Mouse (Mus musculus) cortical plate, adult 2 months (tissue): Measurements from ENCODE around the gene Rap1gap. TPM values are rescaled to one million over a fixed set of nuclear protein-coding genes. Genes with fewer than 3 reads are reported as not detected.

Experiments used
- H3K27ac ChIP-seq: fragments of 200-500 bp; 2 replicates; pipeline ENCODE4 v1.5.1; 2012; ENCODE audit warnings: low read length, control low read depth, inconsistent platforms; ENCODE audit not compliant: insufficient read depth
- H3K4me1 ChIP-seq: fragments of 200-500 bp; 2 replicates; pipeline ENCODE4 v1.6.1; 2011; ENCODE audit warnings: low read length; ENCODE audit not compliant: control insufficient read depth, insufficient read depth
- H3K4me3 ChIP-seq: fragments of 200-500 bp; 2 replicates; pipeline ENCODE4 v1.5.1; 2011; ENCODE audit warnings: mild to moderate bottlenecking, low read length, control low read depth; ENCODE audit not compliant: insufficient read depth
- CTCF ChIP-seq: fragments of 200-500 bp; IDR thresholded peaks from 2 replicates; pipeline ENCODE4 v1.5.1; 2011; ENCODE audit warnings: mild to moderate bottlenecking, control low read depth, low read length; ENCODE audit not compliant: insufficient read depth; ENCODE audit errors: extremely low read depth
- POLR2A ChIP-seq: fragments of 200-500 bp; IDR thresholded peaks from 2 replicates; pipeline ENCODE4 v1.6.1; 2011; ENCODE audit warnings: mild to moderate bottlenecking, low read length, control low read depth; ENCODE audit not compliant: insufficient read depth; ENCODE audit errors: extremely low read depth
- polyA plus RNA-seq: library from polyadenylated mRNA; depleted of rRNA; stranded (reverse); fragments of >200 nt; gene quantifications from 2 replicates; pipeline ENCODE4 v1.2.3, GENCODE M21; 2012

The Rap1gap gene
- polyA plus RNA-seq, 1 experiment, result 383 TPM

- H3K4me3 ChIP-seq, result no peak overlapping the region
- no peak overlapping the region for H3K27ac ChIP-seq
- TF ChIP-seq POLR2A (no peak), CTCF (no peak)
- peaks cover 5% of the 10 kb centered on the region for H3K4me1 ChIP-seq
Measured at GRCm38 (mm10) chr4:137642101-137642500, 22.4 kb upstream of the Rap1gap start.

GRCm38 (mm10) chr4:137643459-137643858 lies 21.1 kb upstream of the Rap1gap start:
- Histone ChIP-seq H3K4me1 (peaks cover 9% of the 10 kb centered on the region), H3K4me3 (no peak overlapping the region), H3K27ac (no peak overlapping the region)
- TF ChIP-seq CTCF (no peak), POLR2A (no peak)

GRCm38 (mm10) chr4:137646262-137646661 lies 18.3 kb upstream of the Rap1gap start:
- Histone ChIP-seq H3K4me3 (no peak overlapping the region), H3K4me1 (peaks cover 14% of the 10 kb centered on the region), H3K27ac (no peak overlapping the region)
- TF ChIP-seq CTCF, result no peak
- no peak for TF ChIP-seq POLR2A

GRCm38 (mm10) chr4:137647648-137648047 lies 16.9 kb upstream of the Rap1gap start:
- H3K27ac ChIP-seq, result no peak overlapping the region
- TF ChIP-seq CTCF (no peak), POLR2A (no peak)
- H3K4me1 ChIP-seq, result peaks cover 13% of the 10 kb centered on the region
- H3K4me3 ChIP-seq, result no peak overlapping the region

- H3K4me3 ChIP-seq, result no peak overlapping the region
- peaks cover 10% of the 10 kb centered on the region for H3K4me1 ChIP-seq
- H3K27ac ChIP-seq, result no peak overlapping the region
- no peak for TF ChIP-seq CTCF
- TF ChIP-seq POLR2A, result no peak
Measured at GRCm38 (mm10) chr4:137648230-137648629, 16.3 kb upstream of the Rap1gap start.

- H3K27ac ChIP-seq, result no peak overlapping the region
Measured at GRCm38 (mm10) chr4:137650912-137651311, 13.6 kb upstream of the Rap1gap start.

GRCm38 (mm10) chr4:137652835-137653346 lies 11.6 kb upstream of the Rap1gap start:
- TF ChIP-seq CTCF (no peak), POLR2A (no peak)
- H3K27ac ChIP-seq, result no peak overlapping the region
- H3K4me1 ChIP-seq, result peaks cover 7% of the 10 kb centered on the region
- no peak overlapping the region for H3K4me3 ChIP-seq

More at GRCm38 (mm10) chr4:137650912-137651311, 13.6 kb upstream of the Rap1gap start:
- H3K4me3 ChIP-seq, result no peak overlapping the region
- H3K4me1 ChIP-seq, result peaks cover 9% of the 10 kb centered on the region
- TF ChIP-seq CTCF, result no peak
- TF ChIP-seq POLR2A, result no peak

- Histone ChIP-seq H3K4me1 (no peaks in the 10 kb centered on the region), H3K4me3 (no peak overlapping the region), H3K27ac (no peak overlapping the region)
- TF ChIP-seq POLR2A (no peak), CTCF (no peak)
Measured at GRCm38 (mm10) chr4:137655241-137656031, 9.1 kb upstream of the Rap1gap start.

- no peaks in the 10 kb centered on the region for H3K4me1 ChIP-seq
- H3K27ac ChIP-seq, result no peak overlapping the region
- TF ChIP-seq POLR2A, result no peak
- TF ChIP-seq CTCF, result no peak
- no peak overlapping the region for H3K4me3 ChIP-seq
Measured at GRCm38 (mm10) chr4:137657674-137658073, 6.9 kb upstream of the Rap1gap start.

GRCm38 (mm10) chr4:137659541-137659940 lies 5.0 kb upstream of the Rap1gap start:
- TF ChIP-seq POLR2A, result no peak
- TF ChIP-seq CTCF, result no peak
- no peak overlapping the region for H3K4me3 ChIP-seq
- no peak overlapping the region for H3K27ac ChIP-seq
- peaks cover 5% of the 10 kb centered on the region; the same call in 1 of the 2 replicates for H3K4me1 ChIP-seq
